Mouse (Mus musculus): Measurements from ENCODE around the gene Pigp. TPM values are rescaled to one million over a fixed set of nuclear protein-coding genes. Genes with fewer than 3 reads are reported as not detected.

Gene Pigp
- 72.6 and 82.0 TPM in 2 replicates for polyA plus RNA-seq (2016; fragmentation: Nextera tagmentation; extraction: Ambion mirVana)

- H3K9me3 ChIP-seq (replicated peaks): no peaks in the 10 kb centered on the region
- H3K27me3 ChIP-seq (ENCODE audit: low read depth, poor library complexity, severe bottlenecking): no peaks in the 10 kb centered on the region
- H3K4me3 ChIP-seq: peak within 1 kb of the TSS; percentile 73
- peaks cover 32% of the 10 kb centered on the region for H3K4me1 ChIP-seq
- H3K36me3 ChIP-seq: peaks cover 5% of the 10 kb centered on the region; the same call in 1 of the 2 replicates
- under 1% methylated on average over 43 of the region's 43 CpGs for WGBS
- peak within 1 kb of the TSS; percentile 97 for H3K27ac ChIP-seq
- DNase-seq (ENCODE audit: low spot score): peak; percentile 91
Measured at GRCm38 (mm10) chr16:94371301-94371931, at the start of gene Pigp. Gene Pigp, minus strand, starts transcription at chr16:94371842.

GRCm38 (mm10) chr16:94420498-94420897 lies 48.9 kb upstream of the Pigp start:
- H3K36me3 ChIP-seq: peaks cover 100% of the 10 kb centered on the region
- H3K4me3 ChIP-seq: no peak overlapping the region
- 0 out of 2 replicates have a peak, but pooled peaks cover 2% of the 10 kb centered on the region for H3K9me3 ChIP-seq (replicated peaks)
- no peaks in the 10 kb centered on the region for H3K27me3 ChIP-seq (ENCODE audit: low read depth, poor library complexity, severe bottlenecking)
- WGBS: 98% methylated on average over 3 of the region's 3 CpGs
- H3K4me1 ChIP-seq: no peaks in the 10 kb centered on the region
- DNase-seq (ENCODE audit: low spot score): no peak
- H3K27ac ChIP-seq: no peak overlapping the region

DNA sequence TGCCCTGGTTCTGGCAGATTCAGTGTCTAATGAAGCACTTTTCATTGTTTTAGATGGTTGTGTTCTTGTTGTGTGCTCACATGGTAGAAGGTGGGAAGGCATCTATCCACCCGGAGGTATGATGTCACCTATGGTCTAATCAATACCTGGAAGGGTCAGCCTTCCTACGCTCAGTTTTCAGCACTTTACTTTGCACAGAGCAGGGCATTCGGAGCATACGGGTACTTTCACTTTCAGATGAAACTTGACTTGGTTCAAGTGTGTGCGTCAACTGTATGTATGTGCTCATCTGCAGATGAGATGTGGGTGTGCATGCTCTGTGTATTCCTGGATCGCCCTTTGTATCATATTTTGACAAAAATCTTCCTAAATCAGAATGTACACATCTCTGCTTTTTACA lies 42.5 kb upstream of the Pigp start:
- Histone ChIP-seq H3K27ac (no peak overlapping the region), H3K27me3 (ENCODE audit: low read depth, poor library complexity, severe bottlenecking) (no peaks in the 10 kb centered on the region), H3K36me3 (peaks cover 97% of the 10 kb centered on the region), H3K4me3 (no peak overlapping the region), H3K4me1 (no peaks in the 10 kb centered on the region), H3K9me3 (replicated peaks) (no peaks in the 10 kb centered on the region)
- DNase-seq (ENCODE audit: low spot score): no peak
- WGBS: 91% methylated on average over 6 of the region's 6 CpGs

- H3K27me3 ChIP-seq (ENCODE audit: low read depth, poor library complexity, severe bottlenecking): no peaks in the 10 kb centered on the region
- no peak for DNase-seq (ENCODE audit: low spot score)
- no peak overlapping the region for H3K27ac ChIP-seq
- H3K9me3 ChIP-seq (replicated peaks): no peaks in the 10 kb centered on the region
- no peak overlapping the region for H3K4me3 ChIP-seq
- H3K4me1 ChIP-seq: no peaks in the 10 kb centered on the region
- H3K36me3 ChIP-seq: peaks cover 93% of the 10 kb centered on the region
- WGBS: 95% methylated on average over 4 of the region's 4 CpGs
Measured at GRCm38 (mm10) chr16:94412760-94413159, 41.1 kb upstream of the Pigp start.

DNA sequence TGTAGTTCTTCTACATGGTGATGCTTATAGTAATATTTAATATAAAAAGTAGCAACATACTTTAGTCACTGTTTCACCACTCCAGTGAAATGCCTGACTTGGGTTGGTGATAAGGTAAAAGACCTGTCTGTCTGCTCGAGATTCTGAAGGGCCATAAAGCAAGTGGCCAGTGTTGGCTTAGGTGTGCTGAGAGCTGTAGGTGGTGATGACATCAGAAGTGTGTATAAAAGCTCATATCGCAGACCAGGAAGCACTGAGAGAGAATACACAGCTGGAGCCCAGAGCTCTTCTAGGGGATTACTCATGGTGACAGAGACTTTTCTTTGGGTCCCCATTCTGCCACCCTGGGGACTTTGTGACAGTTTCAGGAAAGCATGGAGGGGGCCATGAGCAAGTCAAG lies 40.6 kb upstream of the Pigp start:
- Histone ChIP-seq H3K27ac (no peak overlapping the region), H3K36me3 (peaks cover 93% of the 10 kb centered on the region), H3K27me3 (ENCODE audit: low read depth, poor library complexity, severe bottlenecking) (no peaks in the 10 kb centered on the region), H3K4me3 (no peak overlapping the region), H3K4me1 (no peaks in the 10 kb centered on the region), H3K9me3 (replicated peaks) (no peaks in the 10 kb centered on the region)
- 90% methylated on average over 2 of the region's 2 CpGs for WGBS
- no peak for DNase-seq (ENCODE audit: low spot score)

DNA sequence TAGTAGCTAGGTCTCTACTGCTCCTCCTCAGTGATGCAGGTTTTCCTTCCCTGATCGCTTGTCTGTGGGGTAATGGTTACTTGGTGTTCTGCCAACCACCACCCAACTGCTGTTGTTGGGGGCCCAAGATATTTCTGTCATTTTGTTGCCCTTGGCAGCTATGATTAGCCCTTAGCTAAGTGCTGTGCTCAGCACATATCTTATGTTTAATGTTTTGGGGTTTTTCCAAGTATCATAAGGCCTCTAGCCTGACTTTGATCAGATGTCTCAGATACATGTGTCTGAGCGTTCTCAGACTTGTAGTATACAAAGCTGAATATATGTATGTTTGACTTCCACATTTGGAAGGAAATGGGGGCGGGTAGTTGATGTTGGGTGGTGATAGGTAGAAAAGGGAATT lies 39.6 kb upstream of the Pigp start:
- peaks cover 92% of the 10 kb centered on the region for H3K36me3 ChIP-seq
- H3K4me1 ChIP-seq: no peaks in the 10 kb centered on the region
- H3K9me3 ChIP-seq (replicated peaks): no peaks in the 10 kb centered on the region
- H3K27ac ChIP-seq: no peak overlapping the region
- DNase-seq (ENCODE audit: low spot score): no peak
- WGBS: 95% methylated on average over 3 of the region's 3 CpGs
- no peaks in the 10 kb centered on the region for H3K27me3 ChIP-seq (ENCODE audit: low read depth, poor library complexity, severe bottlenecking)
- H3K4me3 ChIP-seq: no peak overlapping the region

- 86% methylated on average over 4 of the region's 4 CpGs for WGBS
- no peaks in the 10 kb centered on the region for H3K9me3 ChIP-seq (replicated peaks)
- peaks cover 14% of the 10 kb centered on the region for H3K4me1 ChIP-seq
- no peaks in the 10 kb centered on the region for H3K27me3 ChIP-seq (ENCODE audit: low read depth, poor library complexity, severe bottlenecking)
- no peak overlapping the region for H3K27ac ChIP-seq
- H3K4me3 ChIP-seq: no peak overlapping the region
- peaks cover 45% of the 10 kb centered on the region for H3K36me3 ChIP-seq
- no peak for DNase-seq (ENCODE audit: low spot score)
Measured at GRCm38 (mm10) chr16:94402185-94402584, 30.5 kb upstream of the Pigp start.

DNA sequence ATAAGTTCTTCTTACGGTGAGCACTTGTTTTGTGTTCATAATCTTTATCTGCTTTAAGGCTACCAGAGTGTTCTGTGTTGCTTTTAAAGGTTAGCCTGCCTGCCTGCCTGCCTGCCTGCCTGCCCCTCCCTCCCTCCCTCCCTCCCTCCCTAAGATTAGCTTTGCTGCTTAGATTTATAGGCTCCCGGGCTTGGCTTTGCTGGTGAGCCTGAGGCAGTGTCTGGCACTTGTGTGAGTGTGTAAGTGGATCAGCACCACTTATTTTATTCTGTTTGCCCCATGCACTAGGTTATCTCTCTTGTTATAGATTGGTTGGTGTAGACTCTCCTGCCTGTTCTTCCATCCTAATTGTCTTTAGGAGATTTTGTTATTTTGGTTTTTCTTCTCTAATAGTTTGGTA lies 30.0 kb upstream of the Pigp start:
- no peaks in the 10 kb centered on the region for H3K27me3 ChIP-seq (ENCODE audit: low read depth, poor library complexity, severe bottlenecking)
- no peaks in the 10 kb centered on the region for H3K9me3 ChIP-seq (replicated peaks)
- no peak overlapping the region for H3K4me3 ChIP-seq
- H3K27ac ChIP-seq: no peak overlapping the region
- H3K4me1 ChIP-seq: peaks cover 14% of the 10 kb centered on the region
- DNase-seq (ENCODE audit: low spot score): no peak
- peaks cover 43% of the 10 kb centered on the region for H3K36me3 ChIP-seq
- 41% methylated on average over 2 of the region's 2 CpGs for WGBS

DNA sequence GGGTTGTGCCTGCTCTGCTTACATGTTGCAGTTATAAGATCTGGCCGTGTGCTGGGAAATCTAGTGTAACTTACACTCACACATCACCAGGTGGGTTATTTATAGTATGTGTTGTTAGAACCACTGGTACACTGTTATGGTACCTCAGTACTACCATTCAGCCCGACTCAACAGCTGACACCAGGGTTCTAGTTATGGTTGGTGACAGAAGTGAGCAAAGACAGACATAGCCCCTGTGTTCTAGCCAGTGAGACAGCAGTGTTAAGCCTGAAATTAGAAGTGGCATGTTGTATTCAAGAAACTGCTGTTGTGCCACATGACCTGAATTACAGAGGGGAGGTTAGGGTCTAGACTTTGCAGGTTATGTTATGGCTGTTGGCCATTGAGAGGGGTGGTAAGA lies 27.5 kb upstream of the Pigp start:
- Histone ChIP-seq H3K36me3 (peaks cover 46% of the 10 kb centered on the region), H3K27ac (no peak overlapping the region), H3K27me3 (ENCODE audit: low read depth, poor library complexity, severe bottlenecking) (no peaks in the 10 kb centered on the region), H3K4me1 (peaks cover 14% of the 10 kb centered on the region), H3K9me3 (replicated peaks) (no peaks in the 10 kb centered on the region), H3K4me3 (no peak overlapping the region)
- DNase-seq (ENCODE audit: low spot score): no peak
- 93% methylated on average over 2 of the region's 2 CpGs for WGBS

DNA sequence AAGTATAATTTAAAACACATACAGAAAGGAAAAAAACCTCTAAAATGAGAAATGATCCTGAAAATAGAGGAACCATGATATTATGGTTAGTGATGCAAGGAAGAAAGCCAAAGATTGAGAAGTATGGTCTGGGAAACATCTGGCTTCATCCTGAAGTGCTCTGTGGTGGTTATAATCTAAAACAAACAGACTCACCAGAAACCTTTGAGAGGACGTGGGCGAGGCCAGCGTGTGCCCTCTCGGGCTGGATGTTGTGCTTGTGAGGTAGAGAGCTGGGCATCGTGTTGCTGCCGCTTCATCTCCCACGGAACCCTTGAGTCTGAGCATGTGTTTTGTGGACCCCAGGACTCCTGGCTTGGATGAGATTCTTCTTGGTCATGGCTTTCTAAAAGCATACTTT lies 25.0 kb upstream of the Pigp start:
- Histone ChIP-seq H3K27ac (no peak overlapping the region), H3K4me3 (no peak overlapping the region), H3K27me3 (ENCODE audit: low read depth, poor library complexity, severe bottlenecking) (no peaks in the 10 kb centered on the region), H3K4me1 (peaks cover 9% of the 10 kb centered on the region), H3K36me3 (peaks cover 48% of the 10 kb centered on the region), H3K9me3 (replicated peaks) (no peaks in the 10 kb centered on the region)
- DNase-seq (ENCODE audit: low spot score): no peak
- WGBS: 93% methylated on average over 7 of the region's 7 CpGs

DNA sequence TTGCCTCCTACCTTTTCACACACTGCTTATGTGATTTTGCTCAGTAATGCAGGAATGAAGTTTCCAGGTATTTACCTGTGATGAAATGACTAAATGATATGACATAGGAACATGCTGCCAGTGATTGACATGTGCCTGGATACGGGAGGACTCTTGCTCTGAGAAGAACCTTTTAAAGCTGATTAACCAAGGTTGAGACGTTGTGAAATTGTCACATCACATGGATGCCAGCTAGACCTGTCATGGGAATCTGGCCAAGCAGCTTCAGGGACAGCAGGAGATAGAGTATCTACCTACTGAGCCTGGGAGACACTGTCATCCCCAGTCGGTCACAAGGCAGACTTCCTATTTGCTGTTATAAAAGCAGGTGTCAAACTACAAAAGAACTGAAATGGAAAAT lies 23.4 kb upstream of the Pigp start:
- H3K9me3 ChIP-seq (replicated peaks): no peaks in the 10 kb centered on the region
- no peaks in the 10 kb centered on the region for H3K4me1 ChIP-seq
- peaks cover 48% of the 10 kb centered on the region for H3K36me3 ChIP-seq
- no peak for DNase-seq (ENCODE audit: low spot score)
- no peak overlapping the region for H3K27ac ChIP-seq
- H3K27me3 ChIP-seq (ENCODE audit: low read depth, poor library complexity, severe bottlenecking): no peaks in the 10 kb centered on the region
- H3K4me3 ChIP-seq: no peak overlapping the region
- WGBS: 87% methylated on average over 3 of the region's 3 CpGs

DNA sequence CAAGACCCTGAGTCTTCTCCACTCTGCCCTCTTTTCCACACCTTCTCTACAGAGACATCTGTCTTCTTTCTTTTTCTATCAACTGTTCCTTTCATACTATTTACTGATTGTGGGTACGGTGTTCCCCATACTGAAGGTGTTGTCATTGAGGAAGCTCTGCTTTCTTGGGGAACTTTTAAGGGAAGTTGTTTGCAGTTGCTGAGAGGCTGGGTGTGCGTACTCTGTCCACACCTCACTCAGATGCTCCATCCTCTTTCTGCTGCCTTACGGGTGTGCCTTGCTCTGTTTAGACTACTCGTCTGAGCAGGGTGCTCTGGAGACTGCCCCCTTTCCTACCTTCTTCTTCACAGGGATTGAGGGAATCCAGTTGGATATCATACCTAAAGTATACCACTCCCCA lies 20.7 kb upstream of the Pigp start:
- Histone ChIP-seq H3K36me3 (peaks cover 51% of the 10 kb centered on the region), H3K4me3 (no peak overlapping the region), H3K27ac (no peak overlapping the region), H3K9me3 (replicated peaks) (no peaks in the 10 kb centered on the region), H3K27me3 (ENCODE audit: low read depth, poor library complexity, severe bottlenecking) (no peaks in the 10 kb centered on the region), H3K4me1 (no peaks in the 10 kb centered on the region)
- DNase-seq (ENCODE audit: low spot score): no peak
- WGBS: 84% methylated on average over 4 of the region's 4 CpGs

- Histone ChIP-seq H3K9me3 (replicated peaks) (no peaks in the 10 kb centered on the region), H3K27ac (no peak overlapping the region), H3K27me3 (ENCODE audit: low read depth, poor library complexity, severe bottlenecking) (no peaks in the 10 kb centered on the region), H3K4me3 (no peak overlapping the region), H3K4me1 (no peaks in the 10 kb centered on the region), H3K36me3 (peaks cover 38% of the 10 kb centered on the region)
- WGBS: 94% methylated on average over 7 of the region's 7 CpGs
- DNase-seq (ENCODE audit: low spot score): no peak
Measured at GRCm38 (mm10) chr16:94387690-94388089, 16.0 kb upstream of the Pigp start.

GRCm38 (mm10) chr16:94383277-94383676 lies 11.6 kb upstream of the Pigp start:
- Histone ChIP-seq H3K9me3 (replicated peaks) (no peaks in the 10 kb centered on the region), H3K27ac (no peak overlapping the region), H3K36me3 (peaks cover 30% of the 10 kb centered on the region), H3K4me1 (0 out of 2 replicates have a peak, but pooled peaks cover under 1% of the 10 kb centered on the region), H3K27me3 (ENCODE audit: low read depth, poor library complexity, severe bottlenecking) (no peaks in the 10 kb centered on the region), H3K4me3 (no peak overlapping the region)
- DNase-seq (ENCODE audit: low spot score): no peak
- WGBS: 94% methylated on average over 3 of the region's 3 CpGs
